ENCODE assay signal across 14 mouse cellular contexts in genomic region chr6:126502691-126503301, GRCm38 (mm10). TPM values are rescaled to one million over a fixed set of nuclear protein-coding genes. Genes with fewer than 3 reads are reported as not detected.
DNase-seq lines count a peak whose midpoint lies in the region; ATAC-seq and TF ChIP-seq lines count a peak whose summit lies in the region.
"Had no signal": no experiment of that assay in that cellular context is flagged by ENCODE, and none has a peak within 500 bp of the region (broad histone marks: within the 10 kb centered on the region; RNA-seq: fewer than 3 reads in every experiment).

No protein-coding gene starts in this region.

- TF ChIP-seq EP300 in liver, postnatal 0 days (IDR thresholded peaks at IDR 0.05; ENCODE audit: low read depth): no peak

- no peak for TF ChIP-seq POLR2A in liver, adult 2 months (IDR thresholded peaks at IDR 0.05; ENCODE audit: extremely low read depth, insufficient read depth, low read length)

- no peak for ATAC-seq in liver, postnatal 0 days
- no peak for ATAC-seq in heart, embryonic 11.5 days (replicated peaks; ENCODE audit: insufficient number of reproducible peaks, low FRiP score, low TSS enrichment)
- ATAC-seq: intestine, embryonic 16.5 days; midbrain, embryonic 16.5 days had no signal

- no peak overlapping the region; the same call in 1 of the 2 replicates for H3K27ac ChIP-seq in liver, adult 2 months (replicated peaks; ENCODE audit: insufficient read depth, low read depth, low read length)
- no peak overlapping the region for H3K27ac ChIP-seq in liver, postnatal 0 days (ENCODE audit: low read depth)
- H3K27ac ChIP-seq in heart, embryonic 11.5 days (ENCODE audit: low read depth, low read length): peak overlapping the region; percentile 36; the same call in 1 of the 2 replicates
- H3K27ac ChIP-seq: forebrain, embryonic 10.5 days; liver, embryonic 15.5 days had no signal

- no peak overlapping the region for H3K4me3 ChIP-seq in liver, adult 2 months (ENCODE audit: insufficient read depth, low read depth, low read length)
- H3K4me3 ChIP-seq in liver, postnatal 0 days (ENCODE audit: low read depth, low read length): no peak overlapping the region
- no peak overlapping the region for H3K4me3 ChIP-seq in heart, embryonic 11.5 days (ENCODE audit: low read depth, low read length)
- H3K4me3 ChIP-seq: forebrain, embryonic 10.5 days; liver, embryonic 15.5 days had no signal

- no peak overlapping the region for H3K4me2 ChIP-seq in liver, postnatal 0 days (ENCODE audit: low read depth, low read length)
- H3K4me2 ChIP-seq in heart, embryonic 11.5 days: no peak overlapping the region
- H3K4me2 ChIP-seq: liver, embryonic 15.5 days had no signal

- 0 out of 2 replicates have a peak, but pooled peaks cover 3% of the 10 kb centered on the region for H3K27me3 ChIP-seq in liver, adult 2 months (ENCODE audit: control insufficient read depth, insufficient read depth, low read length)
- H3K27me3 ChIP-seq in liver, postnatal 0 days (ENCODE audit: insufficient read depth, low read length): no peaks in the 10 kb centered on the region
- no peaks in the 10 kb centered on the region for H3K27me3 ChIP-seq in heart, embryonic 11.5 days (ENCODE audit: control insufficient read depth, insufficient read depth, low read length)
- H3K27me3 ChIP-seq: liver, embryonic 15.5 days had no signal

- no peaks in the 10 kb centered on the region for H3K9me3 ChIP-seq in liver, postnatal 0 days (ENCODE audit: low read length)
- no peaks in the 10 kb centered on the region for H3K9me3 ChIP-seq in heart, embryonic 11.5 days (replicated peaks; ENCODE audit: control insufficient read depth, low read length)
- H3K9me3 ChIP-seq: liver, embryonic 15.5 days had no signal

- no peak overlapping the region for H3K9ac ChIP-seq in liver, adult 2 months (ENCODE audit: low read depth, low read length)
- H3K9ac ChIP-seq in liver, postnatal 0 days (replicated peaks): no peak overlapping the region
- H3K9ac ChIP-seq in heart, embryonic 11.5 days (ENCODE audit: low read depth, low read length): no peak overlapping the region
- H3K9ac ChIP-seq: liver, embryonic 15.5 days had no signal

- H3K79me2 ChIP-seq in liver, adult 2 months (ENCODE audit: control insufficient read depth, insufficient read depth, low read length): no peaks in the 10 kb centered on the region

- no peak for TF ChIP-seq CTCF in liver, adult 2 months (IDR thresholded peaks at IDR 0.05; ENCODE audit: low read depth, low read length)
- no peak for TF ChIP-seq CTCF in liver, postnatal 0 days (IDR thresholded peaks at IDR 0.05; ENCODE audit: low read depth)

- no peaks in the 10 kb centered on the region for H3K4me1 ChIP-seq in liver, adult 2 months (ENCODE audit: control insufficient read depth, insufficient read depth, low read length)
- no peaks in the 10 kb centered on the region for H3K4me1 ChIP-seq in liver, postnatal 0 days (ENCODE audit: insufficient read depth)
- peaks cover 6% of the 10 kb centered on the region for H3K4me1 ChIP-seq in heart, embryonic 11.5 days (ENCODE audit: control insufficient read depth, insufficient read depth, low read length)
- H3K4me1 ChIP-seq: liver, embryonic 15.5 days had no signal

- 58% methylated on average over 9 of the region's 9 CpGs for WGBS in liver, adult 2 months
- 56% methylated on average over 9 of the region's 9 CpGs for WGBS in liver, postnatal 0 days (ENCODE audit: insufficient replicate concordance)
- WGBS in heart, embryonic 11.5 days (ENCODE audit: insufficient replicate concordance): 25% methylated on average over 9 of the region's 9 CpGs

- H3K36me3 ChIP-seq in liver, adult 2 months (ENCODE audit: control insufficient read depth, insufficient read depth, low read length): no peaks in the 10 kb centered on the region
- H3K36me3 ChIP-seq in liver, postnatal 0 days (replicated peaks; ENCODE audit: insufficient read depth, low read length): no peaks in the 10 kb centered on the region
- no peaks in the 10 kb centered on the region for H3K36me3 ChIP-seq in heart, embryonic 11.5 days (ENCODE audit: control insufficient read depth, insufficient read depth, low read length)
- H3K36me3 ChIP-seq: forebrain, embryonic 10.5 days; liver, embryonic 15.5 days had no signal

- DNase-seq in liver, adult 2 months (ENCODE audit: extremely low read depth, low read depth, low spot score): peak; percentile 11
- DNase-seq in liver, postnatal 0 days: no peak
- DNase-seq in heart, postnatal 4 days: peak; percentile 58
- DNase-seq in retina, postnatal 1 day: peak; percentile 52
- no peak for DNase-seq in gastrocnemius, postnatal 10 days
- no peak for DNase-seq in layer of hippocampus, adult 9-10 months (ENCODE audit: low spot score)
- DNase-seq: gastrocnemius, postnatal 14 days had no signal

RNA-seq across cellular contexts. Expression of gene Kcna5, which starts 32.4 kb away (rescaled TPM):
- under 0.01 TPM in 1 of 2 replicates, not detected in the other for total RNA-seq in liver, adult 2 months (2014; rRNA removed)
- not detected in 2 replicates for polyA plus RNA-seq in liver, adult 2 months (2012; rRNA removed)
- polyA plus RNA-seq in liver, postnatal 0 days (2015; fragmentation: Nextera tagmentation; extraction: Ambion mirVana): 0.05 and 0.09 TPM in 2 replicates
- polyA plus RNA-seq in heart, embryonic 11.5 days (2014; fragmentation: Nextera tagmentation; extraction: Ambion mirVana): 8.9 and 13.7 TPM in 2 replicates
- total RNA-seq in heart, postnatal 4 days (2021): 10 to 100 TPM; 10.6 to 12.0 TPM
- 1 to 10 TPM; 3.7 to 6.0 TPM for total RNA-seq in gastrocnemius, postnatal 10 days (2021)
- total RNA-seq: common myeloid progenitor, adult 5-6 weeks; neutrophil, adult 5-6 weeks had no signal

Comparison
In these comparisons a context has a peak if more than half of its experiments do, and no peak if none do; other contexts are left out.
1. DNase-seq: peak in liver, adult 2 months (single experiment), heart, postnatal 4 days (single experiment) and retina, postnatal 1 day (single experiment); none in liver, postnatal 0 days (single experiment), gastrocnemius, postnatal 10 days (single experiment) and layer of hippocampus, adult 9-10 months (single experiment).